Mouse (Mus musculus) CD8-positive naive resting alpha-beta T cell, adult 2 months (primary cell): ENCODE results near the gene Trim25.

Source experiments
- DNase-seq, 2 experiments: peaks; one replicate each; pipeline ENCODE4 v3.0.0; 2022; ENCODE audit warnings: low read depth in 2 of 2, low spot score in 2 of 2

The Trim25 gene

GRCm38 (mm10) chr11:88998974-88999722 is at the start of gene Trim25:
TSS of gene Trim25 (plus strand) at chr11:88999376.
- DNase-seq, result peak; percentile 79 to 91

GRCm38 (mm10) chr11:88949802-88950639 is 49.2 kb upstream of the Trim25 start:
- DNase-seq, result no peak

GRCm38 (mm10) chr11:88950640-88951250 is 48.4 kb upstream of the Trim25 start:
- DNase-seq, result no peak

GRCm38 (mm10) chr11:88951576-88951975 is 47.6 kb upstream of the Trim25 start:
- DNase-seq, result no peak

GRCm38 (mm10) chr11:88952117-88952516 is 47.1 kb upstream of the Trim25 start:
- DNase-seq, result no peak

- DNase-seq, result no peak
Observed at GRCm38 (mm10) chr11:88953582-88953981, 45.6 kb upstream of the Trim25 start.

- DNase-seq, result no peak
Observed at GRCm38 (mm10) chr11:88954803-88955202, 44.4 kb upstream of the Trim25 start.

GRCm38 (mm10) chr11:88955217-88955969 is 43.8 kb upstream of the Trim25 start, which contains the start of gene Scpep1:
TSS of gene Scpep1 (minus strand) at chr11:88955465.
- DNase-seq, result peak; percentile 92 to 97

- DNase-seq, result no peak
Observed at GRCm38 (mm10) chr11:88958851-88959250, 40.3 kb upstream of the Trim25 start.

GRCm38 (mm10) chr11:88966881-88967361 is 32.3 kb upstream of the Trim25 start, which contains the start of gene Elobl:
TSS of gene Elobl (minus strand) at chr11:88966931.
- DNase-seq, result no peak

GRCm38 (mm10) chr11:88970202-88970732 is 28.9 kb upstream of the Trim25 start, which contains the start of gene Coil:
TSS of gene Coil (plus strand) at chr11:88970252.
- peak in 1 of 2 experiments; percentile 14 for DNase-seq

GRCm38 (mm10) chr11:88973776-88974701 is 25.1 kb upstream of the Trim25 start:
- DNase-seq, result peak; percentile 88 to 93

GRCm38 (mm10) chr11:88976320-88976719 is 22.9 kb upstream of the Trim25 start:
- no peak for DNase-seq

GRCm38 (mm10) chr11:88977188-88977587 is 22.0 kb upstream of the Trim25 start:
- DNase-seq, result no peak

- DNase-seq, result no peak
Observed at GRCm38 (mm10) chr11:88981337-88981736, 17.8 kb upstream of the Trim25 start.

GRCm38 (mm10) chr11:88986616-88987015 is 12.6 kb upstream of the Trim25 start:
- DNase-seq, result no peak

GRCm38 (mm10) chr11:88988956-88989355 is 10.2 kb upstream of the Trim25 start:
- DNase-seq, result no peak

- DNase-seq, result peak in 1 of 2 experiments; percentile 54
Observed at GRCm38 (mm10) chr11:88989530-88989929, 9.6 kb upstream of the Trim25 start.

- DNase-seq, result no peak
Observed at GRCm38 (mm10) chr11:88993186-88993585, 6.0 kb upstream of the Trim25 start.
